Mouse (Mus musculus) monocyte, adult 2 months (primary cell): ENCODE measurements around the gene Sag.

Experiments
- DNase-seq, 2 experiments: peaks; one replicate each; pipeline ENCODE4 v3.0.0; 2022; ENCODE audit warnings: low spot score in 2 of 2, low read depth in 1 of 2

The Sag gene

GRCm38 (mm10) chr1:87892499-87892898, 89.0 kb downstream of the Sag start:
- DNase-seq = no peak

- DNase-seq = no peak
Observed at GRCm38 (mm10) chr1:87893414-87893813, 89.9 kb downstream of the Sag start.
